Mouse (Mus musculus): ENCODE results near the gene Unc13d. TPM values are rescaled to one million over a fixed set of nuclear protein-coding genes. Genes with fewer than 3 reads are reported as not detected.

The Unc13d gene
- polyA plus RNA-seq, 1 experiment from 2014 or later = 1.1 TPM

GRCm38 (mm10) chr11:116087194-116088130, 9.7 kb upstream of the Unc13d start:
- DNase-seq (ENCODE audit: low spot score) (peak; percentile 90), ATAC-seq (ENCODE audit: insufficient number of reproducible peaks, low FRiP score, low TSS enrichment, low read depth) (peak; percentile 63)
- H3K4me1 ChIP-seq (ENCODE audit: control insufficient read depth, insufficient read depth, low read length) = peaks cover 3% of the 10 kb centered on the region; the same call in 1 of the 2 replicates
- H3K9ac ChIP-seq (ENCODE audit: low read length) = peak overlapping the region; percentile 41
- H3K9me3 ChIP-seq (ENCODE audit: control insufficient read depth, low read length) = no peaks in the 10 kb centered on the region
- H3K4me3 ChIP-seq (ENCODE audit: low read depth, low read length) = peak overlapping the region; percentile 40
- peak overlapping the region; percentile 33 for H3K4me2 ChIP-seq (ENCODE audit: low read depth, severe bottlenecking)
- WGBS = 3% methylated on average over 31 of the region's 31 CpGs
- no peaks in the 10 kb centered on the region for H3K27me3 ChIP-seq (ENCODE audit: control insufficient read depth, insufficient read depth, low read length)
- peak overlapping the region; percentile 68 for H3K27ac ChIP-seq (replicated peaks; ENCODE audit: low read depth, low read length)
- H3K36me3 ChIP-seq (ENCODE audit: control insufficient read depth, insufficient read depth, low read length) = peaks cover 8% of the 10 kb centered on the region

GRCm38 (mm10) chr11:116086258-116087193, 8.8 kb upstream of the Unc13d start, which contains the start of gene Wbp2:
Wbp2 (minus strand) TSS chr11:116086995.
- ATAC-seq (ENCODE audit: insufficient number of reproducible peaks, low FRiP score, low TSS enrichment, low read depth) = peak; percentile 95
- 6% methylated on average over 40 of the region's 43 CpGs for WGBS
- Histone ChIP-seq H3K4me3 (ENCODE audit: low read depth, low read length) (peak within 1 kb of the TSS; percentile 40), H3K9ac (ENCODE audit: low read length) (peak within 1 kb of the TSS; percentile 41), H3K27ac (replicated peaks; ENCODE audit: low read depth, low read length) (peak within 1 kb of the TSS; percentile 68), H3K36me3 (ENCODE audit: control insufficient read depth, insufficient read depth, low read length) (peaks cover 8% of the 10 kb centered on the region), H3K9me3 (ENCODE audit: control insufficient read depth, low read length) (no peaks in the 10 kb centered on the region), H3K4me1 (ENCODE audit: control insufficient read depth, insufficient read depth, low read length) (peaks cover 3% of the 10 kb centered on the region; the same call in 1 of the 2 replicates), H3K4me2 (ENCODE audit: low read depth, severe bottlenecking) (peak within 1 kb of the TSS; percentile 58), H3K27me3 (ENCODE audit: control insufficient read depth, insufficient read depth, low read length) (no peaks in the 10 kb centered on the region)
- peak; percentile 98 for DNase-seq (ENCODE audit: low spot score)

- Histone ChIP-seq H3K4me2 (ENCODE audit: low read depth, severe bottlenecking) (no peak overlapping the region), H3K4me1 (ENCODE audit: control insufficient read depth, insufficient read depth, low read length) (peaks cover 8% of the 10 kb centered on the region), H3K27me3 (ENCODE audit: control insufficient read depth, insufficient read depth, low read length) (no peaks in the 10 kb centered on the region), H3K36me3 (ENCODE audit: control insufficient read depth, insufficient read depth, low read length) (peaks cover 15% of the 10 kb centered on the region), H3K9ac (ENCODE audit: low read length) (no peak overlapping the region), H3K27ac (replicated peaks; ENCODE audit: low read depth, low read length) (no peak overlapping the region), H3K9me3 (ENCODE audit: control insufficient read depth, low read length) (no peaks in the 10 kb centered on the region), H3K4me3 (ENCODE audit: low read depth, low read length) (no peak overlapping the region)
- DNase-seq (ENCODE audit: low spot score) (no peak), ATAC-seq (ENCODE audit: insufficient number of reproducible peaks, low FRiP score, low TSS enrichment, low read depth) (no peak)
- 93% methylated on average over 6 of the region's 6 CpGs for whole genome bisulfite sequencing
These were observed 6.4 kb upstream of the Unc13d start for GRCm38 (mm10) chr11:116084166-116084565.

GRCm38 (mm10) chr11:116083096-116083672, 5.4 kb upstream of the Unc13d start:
- ATAC-seq (ENCODE audit: insufficient number of reproducible peaks, low FRiP score, low TSS enrichment, low read depth) (no peak), DNase-seq (ENCODE audit: low spot score) (no peak)
- H3K36me3 ChIP-seq (ENCODE audit: control insufficient read depth, insufficient read depth, low read length) = peaks cover 19% of the 10 kb centered on the region
- H3K4me2 ChIP-seq (ENCODE audit: low read depth, severe bottlenecking) = no peak overlapping the region
- H3K9ac ChIP-seq (ENCODE audit: low read length) = no peak overlapping the region
- H3K27me3 ChIP-seq (ENCODE audit: control insufficient read depth, insufficient read depth, low read length) = no peaks in the 10 kb centered on the region
- H3K4me1 ChIP-seq (ENCODE audit: control insufficient read depth, insufficient read depth, low read length) = peaks cover 15% of the 10 kb centered on the region
- no peak overlapping the region for H3K4me3 ChIP-seq (ENCODE audit: low read depth, low read length)
- no peak overlapping the region for H3K27ac ChIP-seq (replicated peaks; ENCODE audit: low read depth, low read length)
- WGBS = 87% methylated on average over 14 of the region's 14 CpGs
- no peaks in the 10 kb centered on the region for H3K9me3 ChIP-seq (ENCODE audit: control insufficient read depth, low read length)

GRCm38 (mm10) chr11:116081081-116081480, 3.3 kb upstream of the Unc13d start:
- H3K4me3 ChIP-seq (ENCODE audit: low read depth, low read length) = no peak overlapping the region
- no peak overlapping the region for H3K27ac ChIP-seq (replicated peaks; ENCODE audit: low read depth, low read length)
- H3K9me3 ChIP-seq (ENCODE audit: control insufficient read depth, low read length) = no peaks in the 10 kb centered on the region
- peaks cover 19% of the 10 kb centered on the region for H3K36me3 ChIP-seq (ENCODE audit: control insufficient read depth, insufficient read depth, low read length)
- H3K27me3 ChIP-seq (ENCODE audit: control insufficient read depth, insufficient read depth, low read length) = no peaks in the 10 kb centered on the region
- peak; percentile 51 for DNase-seq (ENCODE audit: low spot score)
- no peak overlapping the region for H3K9ac ChIP-seq (ENCODE audit: low read length)
- H3K4me2 ChIP-seq (ENCODE audit: low read depth, severe bottlenecking) = no peak overlapping the region
- H3K4me1 ChIP-seq (ENCODE audit: control insufficient read depth, insufficient read depth, low read length) = peaks cover 18% of the 10 kb centered on the region
- no peak for ATAC-seq (ENCODE audit: insufficient number of reproducible peaks, low FRiP score, low TSS enrichment, low read depth)
- WGBS = 74% methylated on average over 6 of the region's 6 CpGs

- Histone ChIP-seq H3K4me1 (ENCODE audit: control insufficient read depth, insufficient read depth, low read length) (peaks cover 16% of the 10 kb centered on the region), H3K9ac (ENCODE audit: low read length) (0 out of 2 replicates have a peak overlapping the region, but pooled peaks have one; percentile 30)
These were observed 1.8 kb upstream of the Unc13d start for GRCm38 (mm10) chr11:116079511-116079910.

GRCm38 (mm10) chr11:116078676-116079320, 1.0 kb upstream of the Unc13d start:
- Histone ChIP-seq H3K4me2 (ENCODE audit: low read depth, severe bottlenecking) (no peak overlapping the region), H3K27ac (replicated peaks; ENCODE audit: low read depth, low read length) (peak overlapping the region; percentile 56; the same call in 1 of the 2 replicates), H3K36me3 (ENCODE audit: control insufficient read depth, insufficient read depth, low read length) (peaks cover 15% of the 10 kb centered on the region), H3K9ac (ENCODE audit: low read length) (0 out of 2 replicates have a peak overlapping the region, but pooled peaks have one; percentile 30), H3K9me3 (ENCODE audit: control insufficient read depth, low read length) (no peaks in the 10 kb centered on the region), H3K4me3 (ENCODE audit: low read depth, low read length) (no peak overlapping the region), H3K27me3 (ENCODE audit: control insufficient read depth, insufficient read depth, low read length) (no peaks in the 10 kb centered on the region), H3K4me1 (ENCODE audit: control insufficient read depth, insufficient read depth, low read length) (peaks cover 16% of the 10 kb centered on the region)
- ATAC-seq (ENCODE audit: insufficient number of reproducible peaks, low FRiP score, low TSS enrichment, low read depth) (no peak), DNase-seq (ENCODE audit: low spot score) (no peak)
- WGBS = 24% methylated on average over 10 of the region's 10 CpGs

More at GRCm38 (mm10) chr11:116079511-116079910, 1.8 kb upstream of the Unc13d start:
- no peak overlapping the region for H3K27ac ChIP-seq (replicated peaks; ENCODE audit: low read depth, low read length)
- H3K36me3 ChIP-seq (ENCODE audit: control insufficient read depth, insufficient read depth, low read length) = peaks cover 19% of the 10 kb centered on the region
- no peaks in the 10 kb centered on the region for H3K9me3 ChIP-seq (ENCODE audit: control insufficient read depth, low read length)
- ATAC-seq (ENCODE audit: insufficient number of reproducible peaks, low FRiP score, low TSS enrichment, low read depth) = no peak
- H3K4me3 ChIP-seq (ENCODE audit: low read depth, low read length) = no peak overlapping the region
- DNase-seq (ENCODE audit: low spot score) = no peak
- H3K27me3 ChIP-seq (ENCODE audit: control insufficient read depth, insufficient read depth, low read length) = no peaks in the 10 kb centered on the region
- WGBS = 77% methylated on average over 10 of the region's 10 CpGs
- H3K4me2 ChIP-seq (ENCODE audit: low read depth, severe bottlenecking) = no peak overlapping the region
